Mouse (Mus musculus) embryonic fibroblast, embryonic 13.5 days (primary cell): ENCODE measurements around the gene Gpr39.

Experiments used
- CTCF ChIP-seq: IDR thresholded peaks from 2 replicates; pipeline ENCODE4 v1.5.1; 2011; ENCODE audit warnings: mild to moderate bottlenecking, control low read depth, low read length, moderate library complexity, borderline replicate concordance; ENCODE audit not compliant: insufficient read depth
- POLR2A ChIP-seq: IDR thresholded peaks from 2 replicates; pipeline ENCODE4 v1.6.1; 2011; ENCODE audit warnings: low read depth, mild to moderate bottlenecking, control low read depth, low read length, moderate library complexity

GRCm38 (mm10) chr1:125911337-125911900, 234.6 kb downstream of the Gpr39 start:
- TF ChIP-seq POLR2A (no peak), CTCF (no peak)
